Mouse (Mus musculus) hindbrain, embryonic 15.5 days (tissue): ENCODE results near the gene Itgb1bp2. TPM values are rescaled to one million over a fixed set of nuclear protein-coding genes. Genes with fewer than 3 reads are reported as not detected.

ENCODE experiments used
- ATAC-seq: fragments of 200-750 bp; cut with Nextera tagmentation; 2 replicates; pipeline ENCODE4 v1.8.0; 2017; ENCODE audit warnings: low read depth, moderate number of reproducible peaks, moderate TSS enrichment; ENCODE audit not compliant: low FRiP score
- H3K27ac ChIP-seq: fragments of 300-500 bp; sonication (generic); replicated peaks from 2 replicates; pipeline ENCODE4 v1.5.1; 2015; ENCODE audit warnings: mild to moderate bottlenecking, inconsistent platforms
- H3K27me3 ChIP-seq: fragments of 300-500 bp; sonication (generic); 2 replicates; pipeline ENCODE4 v1.6.1; 2015; ENCODE audit warnings: control low read depth, inconsistent platforms
- H3K36me3 ChIP-seq: fragments of 300-500 bp; sonication (generic); 2 replicates; pipeline ENCODE4 v1.6.1; 2015; ENCODE audit warnings: control low read depth, inconsistent platforms
- H3K4me1 ChIP-seq: fragments of 300-500 bp; sonication (generic); replicated peaks from 2 replicates; pipeline ENCODE4 v1.6.1; 2015; ENCODE audit warnings: control low read depth, inconsistent platforms
- H3K4me2 ChIP-seq: fragments of 300-500 bp; sonication (generic); 2 replicates; pipeline ENCODE4 v1.6.1; 2015; ENCODE audit warnings: moderate library complexity, mild to moderate bottlenecking, inconsistent platforms
- H3K4me3 ChIP-seq: fragments of 300-500 bp; sonication (generic); 2 replicates; pipeline ENCODE4 v1.5.1; 2015; ENCODE audit warnings: mild to moderate bottlenecking, inconsistent platforms
- H3K9ac ChIP-seq: fragments of 300-500 bp; sonication (generic); 2 replicates; pipeline ENCODE4 v1.6.1; 2015; ENCODE audit warnings: inconsistent platforms
- H3K9me3 ChIP-seq: fragments of 300-500 bp; sonication (generic); 2 replicates; pipeline ENCODE4 v1.6.1; 2016; ENCODE audit warnings: control low read depth, inconsistent platforms
- WGBS: fragments of 180-500 bp; shearing (Covaris S2); methylation state at CpG from one replicate; pipeline ENCODE4 v1.1.7; 2015; 5-methylcytosine and 5-hydroxymethylcytosine counted together
- polyA plus RNA-seq: library from polyadenylated mRNA; unstranded; fragments of >200 nt; fragmentation: Nextera tagmentation; extraction: Ambion mirVana; gene quantifications from 2 replicates; pipeline ENCODE4 v1.2.1, GENCODE M21; 2015

Gene Itgb1bp2
- polyA plus RNA-seq: 1.1 and 2.0 TPM in 2 replicates

DNA sequence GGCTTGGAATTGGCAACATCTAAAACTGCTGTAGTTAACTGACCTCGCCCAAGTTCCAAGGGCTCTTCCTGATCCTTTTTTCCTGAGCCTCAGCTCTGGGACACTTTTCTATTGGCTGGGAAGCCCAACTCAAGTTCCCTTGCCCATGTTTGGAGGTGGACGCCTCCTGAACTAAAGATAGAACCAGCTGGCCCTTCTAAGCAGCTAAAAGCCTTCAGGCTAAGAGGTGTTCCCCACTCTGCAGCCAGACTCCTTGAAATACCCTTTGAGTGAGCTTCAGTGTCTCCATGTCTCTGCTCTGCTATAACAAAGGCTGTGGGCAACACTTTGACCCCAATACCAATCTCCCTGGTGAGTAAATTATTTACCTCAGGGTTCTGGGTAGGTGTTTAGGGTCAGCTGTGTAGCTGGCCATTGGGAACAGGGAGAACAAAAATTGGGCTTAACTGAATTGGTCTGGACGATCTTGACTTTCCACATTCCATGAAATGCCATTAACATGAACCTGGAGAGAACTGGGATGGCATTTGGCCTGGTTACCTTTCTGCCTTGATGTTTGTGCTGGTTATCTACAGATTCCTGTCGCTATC, at the start of gene Itgb1bp2:
Gene Itgb1bp2, plus strand, starts transcription at position 203 of the 590 bp plus-strand sequence.
- Histone ChIP-seq H3K9ac (no peak within 1 kb of the TSS), H3K4me1 (no peaks in the 10 kb centered on the region), H3K4me2 (no peak within 1 kb of the TSS), H3K36me3 (peaks cover 49% of the 10 kb centered on the region), H3K27ac (no peak within 1 kb of the TSS), H3K27me3 (no peaks in the 10 kb centered on the region), H3K9me3 (no peaks in the 10 kb centered on the region), H3K4me3 (no peak within 1 kb of the TSS)
- ATAC-seq: no peak
- 80% methylated on average over 4 of the region's 4 CpGs for WGBS

DNA sequence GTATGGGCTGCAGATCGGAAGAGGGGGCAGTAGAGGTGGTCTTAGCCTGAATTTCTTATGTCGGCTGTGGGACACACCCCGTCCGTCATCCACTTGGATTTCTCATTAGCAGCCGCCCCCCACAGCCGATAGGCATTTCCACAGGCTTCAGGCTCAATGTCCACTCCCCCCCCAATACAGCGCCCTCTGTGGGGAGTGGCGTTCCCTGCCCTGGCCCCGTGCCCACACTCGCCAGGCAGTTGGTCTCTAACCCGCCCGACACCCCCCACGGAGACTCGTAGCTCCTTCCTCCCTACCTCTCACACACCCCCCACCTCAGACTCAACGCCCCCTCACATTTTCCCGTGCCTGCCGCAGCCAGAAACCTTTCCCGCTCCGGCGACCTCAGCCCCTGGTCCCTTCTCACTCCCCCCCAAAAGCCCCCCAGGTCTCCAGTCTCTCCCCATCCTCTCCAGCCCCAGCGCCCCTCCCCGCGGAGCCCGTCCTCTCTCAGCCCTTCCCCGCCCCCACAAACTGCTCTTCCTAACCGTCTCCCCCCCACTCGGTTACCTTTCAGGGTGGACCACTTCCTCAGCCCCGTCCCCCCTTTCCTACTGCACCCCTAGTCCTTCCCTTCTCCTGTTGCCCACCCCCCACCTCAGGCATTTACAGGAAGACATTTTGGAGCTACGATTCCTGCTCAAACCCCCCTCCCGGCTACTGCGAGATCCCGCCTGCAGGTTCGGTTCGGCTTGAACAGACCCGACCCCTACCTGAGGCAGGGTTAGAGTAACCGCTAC, 29.8 kb upstream of the Itgb1bp2 start:
- H3K27ac ChIP-seq: peak overlapping the region; percentile 89
- 20% methylated on average over 35 of the region's 36 CpGs for WGBS
- ATAC-seq: no peak; the same call in 1 of the 2 replicates

DNA sequence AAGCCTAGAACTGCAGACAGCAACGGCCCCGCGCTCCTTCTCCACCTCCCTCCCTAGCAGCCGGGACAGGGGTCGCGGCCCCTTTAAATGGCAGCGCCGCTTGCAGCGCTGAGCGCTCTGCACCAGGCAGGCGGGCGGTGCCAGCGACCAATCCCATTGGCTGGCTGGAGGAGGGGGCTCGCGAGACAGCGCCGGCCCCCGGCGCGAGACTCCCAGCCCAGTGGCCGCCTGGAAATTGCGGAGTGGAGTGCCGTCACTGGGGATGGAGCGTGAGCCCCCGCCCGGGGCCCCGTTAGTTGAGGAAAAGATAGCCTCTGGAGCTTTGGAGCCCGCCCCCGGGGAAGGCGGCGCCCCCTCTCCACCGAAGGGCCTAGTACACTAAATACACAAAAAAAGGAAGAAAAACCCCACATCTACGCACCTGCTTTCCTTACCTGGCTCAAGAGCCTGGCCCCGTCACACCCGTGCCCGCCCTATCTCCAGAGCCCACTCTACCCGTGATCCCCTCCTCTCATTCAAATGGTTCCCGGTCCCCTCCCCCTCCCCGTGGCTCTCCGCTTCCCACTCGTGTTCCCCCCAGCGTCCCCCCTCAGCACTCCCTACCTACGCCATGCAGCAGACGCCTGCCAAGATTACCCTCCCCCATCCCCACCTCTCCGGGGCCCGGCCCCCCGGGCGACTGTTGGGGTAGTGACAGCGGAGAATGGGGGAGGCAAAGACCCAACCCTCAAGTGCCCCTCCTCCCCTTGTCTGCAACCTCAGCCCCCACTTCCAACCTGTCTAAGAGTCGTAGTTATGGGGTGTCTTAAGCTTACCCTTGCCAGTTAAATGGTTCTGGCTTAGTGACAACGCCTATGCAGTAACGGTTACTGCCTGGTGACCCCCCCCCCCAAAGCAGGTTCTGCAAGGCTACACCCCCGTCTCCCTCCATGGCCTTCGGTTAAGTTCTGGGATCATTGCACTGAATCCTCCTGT, 28.9 kb upstream of the Itgb1bp2 start:
- H3K4me1 ChIP-seq: peaks cover 24% of the 10 kb centered on the region

More for the DNA sequence above, 29.8 kb upstream of the Itgb1bp2 start:
- Histone ChIP-seq H3K36me3 (no peaks in the 10 kb centered on the region), H3K9ac (peak overlapping the region; percentile 60), H3K4me3 (peak overlapping the region; percentile 60), H3K4me1 (peaks cover 24% of the 10 kb centered on the region), H3K9me3 (no peaks in the 10 kb centered on the region), H3K4me2 (peak overlapping the region; percentile 66), H3K27me3 (no peaks in the 10 kb centered on the region)

DNA sequence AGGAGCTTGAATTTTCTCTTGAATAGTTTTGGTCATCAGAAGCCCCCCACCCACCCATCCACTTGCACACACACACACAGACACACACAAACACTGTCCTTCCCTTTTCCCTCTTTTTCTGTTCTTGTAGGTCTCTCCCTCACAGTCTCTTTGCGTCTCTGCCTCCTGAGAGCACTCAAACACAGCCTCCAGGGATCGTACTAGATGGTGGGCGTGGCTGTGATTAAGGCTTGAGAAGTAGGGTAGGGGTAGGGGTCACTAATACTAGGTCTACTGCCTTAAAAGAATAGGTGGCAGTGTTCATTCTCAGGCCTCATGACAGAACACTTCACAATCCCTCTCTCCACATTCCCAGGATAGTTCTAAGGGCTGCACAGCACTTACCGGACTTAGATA, 28.2 kb upstream of the Itgb1bp2 start, which contains the start of gene Zmym3:
Gene Zmym3, minus strand, starts transcription at position 150 of the 396 bp plus-strand sequence.
- H3K4me1 ChIP-seq: peaks cover 24% of the 10 kb centered on the region
- H3K27ac ChIP-seq: peak within 1 kb of the TSS; percentile 89
- H3K36me3 ChIP-seq: no peaks in the 10 kb centered on the region
- H3K9me3 ChIP-seq: no peaks in the 10 kb centered on the region
- ATAC-seq: no peak
- peak within 1 kb of the TSS; percentile 51 for H3K9ac ChIP-seq
- peak within 1 kb of the TSS; percentile 66 for H3K4me2 ChIP-seq
- 26% methylated on average over 4 of the region's 4 CpGs for WGBS
- no peaks in the 10 kb centered on the region for H3K27me3 ChIP-seq
- peak within 1 kb of the TSS; percentile 60 for H3K4me3 ChIP-seq

More for the DNA sequence above, 28.9 kb upstream of the Itgb1bp2 start:
- Histone ChIP-seq H3K4me3 (peak overlapping the region; percentile 60), H3K9me3 (no peaks in the 10 kb centered on the region), H3K9ac (peak overlapping the region; percentile 60), H3K36me3 (no peaks in the 10 kb centered on the region), H3K4me2 (peak overlapping the region; percentile 66), H3K27ac (peak overlapping the region; percentile 89), H3K27me3 (no peaks in the 10 kb centered on the region)
- WGBS: 17% methylated on average over 48 of the region's 54 CpGs
- peak; percentile 95 for ATAC-seq

DNA sequence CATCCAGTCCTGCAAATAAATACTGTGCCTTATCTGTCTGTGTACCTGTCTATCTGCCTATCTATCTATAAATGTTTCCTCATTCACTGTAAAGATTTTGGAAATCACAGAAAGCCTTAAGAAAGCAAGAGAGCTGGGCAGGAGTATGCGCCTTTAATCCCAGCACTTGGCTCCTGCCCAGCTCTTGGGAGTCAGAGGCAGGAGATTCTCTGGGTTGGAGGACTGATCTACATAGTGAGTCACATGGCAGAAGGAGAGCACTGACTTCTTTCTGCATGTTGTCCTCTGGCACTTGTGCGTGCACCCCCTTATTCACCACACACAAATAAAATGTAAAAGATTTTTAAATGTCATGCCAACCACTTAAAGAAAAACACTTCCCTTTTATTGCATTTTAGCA, 25.4 kb upstream of the Itgb1bp2 start:
- no peak overlapping the region for H3K4me3 ChIP-seq
- no peaks in the 10 kb centered on the region for H3K36me3 ChIP-seq
- WGBS: 82% methylated on average over 2 of the region's 2 CpGs
- no peak overlapping the region for H3K27ac ChIP-seq
- no peak overlapping the region for H3K9ac ChIP-seq
- H3K9me3 ChIP-seq: no peaks in the 10 kb centered on the region
- ATAC-seq: no peak
- H3K27me3 ChIP-seq: no peaks in the 10 kb centered on the region
- no peak overlapping the region for H3K4me2 ChIP-seq
- peaks cover 8% of the 10 kb centered on the region for H3K4me1 ChIP-seq

DNA sequence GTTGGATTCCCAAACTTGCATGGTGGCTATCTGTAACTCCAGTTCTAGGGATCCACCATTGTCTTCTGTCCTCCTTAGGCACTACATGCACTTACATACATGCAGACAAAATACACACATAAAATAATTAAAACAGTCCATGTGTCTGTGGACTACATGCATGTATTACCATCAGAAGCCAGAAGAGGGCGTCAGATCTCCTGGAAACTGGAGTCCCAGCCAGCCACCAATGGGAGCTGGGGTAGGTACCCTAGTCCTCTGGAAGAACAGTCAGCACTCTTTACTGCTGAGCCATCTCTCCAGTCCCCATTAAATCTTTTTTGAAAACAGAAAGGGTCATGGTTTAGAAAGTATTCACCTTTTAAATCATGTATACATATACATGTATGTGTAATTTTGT, 21.1 kb upstream of the Itgb1bp2 start:
- Histone ChIP-seq H3K4me1 (peaks cover 12% of the 10 kb centered on the region), H3K36me3 (0 out of 2 replicates have a peak, but pooled peaks cover 4% of the 10 kb centered on the region), H3K27ac (no peak overlapping the region), H3K9ac (no peak overlapping the region), H3K9me3 (no peaks in the 10 kb centered on the region), H3K27me3 (no peaks in the 10 kb centered on the region), H3K4me2 (no peak overlapping the region), H3K4me3 (no peak overlapping the region)
- ATAC-seq: no peak
- 6% methylated on average over 1 of the region's 1 CpGs for WGBS

DNA sequence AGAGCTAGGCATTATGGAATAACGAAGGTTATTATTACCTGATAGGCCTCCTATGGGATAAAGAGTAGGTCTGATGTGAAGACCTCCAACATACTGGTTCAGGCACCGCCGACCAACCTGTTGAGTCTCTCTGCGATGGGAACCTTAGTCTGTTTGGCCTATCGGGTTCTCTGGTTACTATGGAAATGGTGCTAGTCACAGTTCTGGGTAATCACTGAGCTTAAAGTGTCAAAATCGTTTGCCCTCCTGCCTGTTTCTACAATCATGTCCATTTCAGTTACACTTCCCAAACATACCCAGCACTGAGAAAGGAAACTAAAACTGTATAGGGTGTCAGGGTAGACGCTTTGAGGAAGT, 20.1 kb upstream of the Itgb1bp2 start:
- ATAC-seq: no peak
- H3K27ac ChIP-seq: peak overlapping the region; percentile 93
- H3K36me3 ChIP-seq: 0 out of 2 replicates have a peak, but pooled peaks cover 4% of the 10 kb centered on the region
- H3K9ac ChIP-seq: no peak overlapping the region
- WGBS: 26% methylated on average over 7 of the region's 7 CpGs
- H3K9me3 ChIP-seq: no peaks in the 10 kb centered on the region
- peak overlapping the region; percentile 52 for H3K4me2 ChIP-seq
- H3K4me3 ChIP-seq: peak overlapping the region; percentile 35
- H3K27me3 ChIP-seq: no peaks in the 10 kb centered on the region
- H3K4me1 ChIP-seq: peaks cover 12% of the 10 kb centered on the region

DNA sequence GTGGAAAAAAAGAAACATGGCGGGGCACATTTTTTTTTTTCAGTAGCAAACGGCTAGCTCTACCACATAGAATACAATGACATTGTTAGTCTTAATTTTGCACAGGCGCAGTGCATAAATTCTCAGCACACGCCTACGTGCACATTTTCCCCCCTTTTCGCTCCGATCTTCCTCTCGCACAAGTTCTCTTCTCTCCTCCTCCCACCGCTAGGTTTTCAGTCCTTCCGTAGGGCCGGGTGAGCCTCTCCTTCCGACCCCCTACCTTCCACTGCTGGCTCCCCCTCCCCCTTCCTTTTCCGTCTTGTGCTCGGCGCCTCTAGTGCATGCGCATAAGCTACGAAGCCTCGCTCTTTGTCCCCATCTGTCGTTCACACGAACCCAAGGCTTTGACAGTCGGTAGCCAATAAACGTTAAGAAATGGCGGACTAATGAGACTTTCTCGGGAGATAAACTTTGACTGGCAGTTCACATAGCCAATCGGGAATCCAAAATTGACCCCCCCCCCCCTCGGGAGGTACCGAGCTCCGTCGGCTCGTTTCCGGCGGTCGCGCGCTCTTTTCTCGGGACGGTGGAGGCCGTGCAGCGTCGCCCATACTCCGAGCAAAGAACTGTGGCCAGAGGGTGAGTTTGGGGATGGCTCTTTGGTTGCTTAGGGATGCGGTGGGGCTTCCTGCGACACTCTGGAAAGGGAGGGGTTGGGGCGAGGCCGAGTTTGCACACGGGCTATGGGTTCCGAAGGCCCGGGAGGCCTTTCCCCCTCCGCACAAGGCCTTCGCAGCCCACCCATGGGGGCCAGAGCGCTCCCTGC, 19.5 kb upstream of the Itgb1bp2 start, which contains the start of gene Nono:
Gene Nono, plus strand, starts transcription at position 177 of the 808 bp plus-strand sequence.
- peak; percentile 97 for ATAC-seq
- H3K9me3 ChIP-seq: no peaks in the 10 kb centered on the region
- H3K4me2 ChIP-seq: peak within 1 kb of the TSS; percentile 56
- 0 out of 2 replicates have a peak, but pooled peaks cover 4% of the 10 kb centered on the region for H3K36me3 ChIP-seq
- H3K4me3 ChIP-seq: peak within 1 kb of the TSS; percentile 67
- peak within 1 kb of the TSS; percentile 93 for H3K27ac ChIP-seq
- H3K9ac ChIP-seq: peak within 1 kb of the TSS; percentile 72
- peaks cover 12% of the 10 kb centered on the region for H3K4me1 ChIP-seq
- H3K27me3 ChIP-seq: no peaks in the 10 kb centered on the region
- WGBS: 26% methylated on average over 50 of the region's 51 CpGs

DNA sequence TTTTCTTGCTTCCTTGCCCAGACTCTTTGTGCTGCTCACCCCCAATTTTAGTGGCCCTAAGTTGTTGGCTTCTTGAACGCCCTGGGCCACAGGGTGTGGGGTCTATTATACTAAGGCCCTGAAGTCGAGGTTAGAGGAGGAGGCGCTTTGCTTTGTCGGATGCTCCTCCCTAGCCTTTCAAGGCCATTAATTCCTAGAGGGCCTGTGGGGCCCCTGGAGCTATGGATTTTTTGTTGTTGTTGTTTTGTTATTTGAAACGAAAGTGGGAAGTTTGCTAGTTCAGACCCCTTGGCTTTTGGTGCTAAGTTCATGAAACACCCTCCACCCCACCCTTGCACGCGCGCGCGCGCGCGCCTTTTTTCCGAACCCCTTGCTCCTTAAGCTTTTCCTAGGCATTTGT, 18.9 kb upstream of the Itgb1bp2 start:
- peak overlapping the region; percentile 56 for H3K4me2 ChIP-seq
- no peaks in the 10 kb centered on the region for H3K9me3 ChIP-seq
- ATAC-seq: no peak; the same call in 1 of the 2 replicates
- WGBS: 15% methylated on average over 14 of the region's 14 CpGs
- H3K4me1 ChIP-seq: peaks cover 12% of the 10 kb centered on the region
- H3K36me3 ChIP-seq: 0 out of 2 replicates have a peak, but pooled peaks cover 4% of the 10 kb centered on the region
- H3K4me3 ChIP-seq: peak overlapping the region; percentile 67
- H3K27ac ChIP-seq: peak overlapping the region; percentile 93
- H3K27me3 ChIP-seq: no peaks in the 10 kb centered on the region
- H3K9ac ChIP-seq: peak overlapping the region; percentile 72

DNA sequence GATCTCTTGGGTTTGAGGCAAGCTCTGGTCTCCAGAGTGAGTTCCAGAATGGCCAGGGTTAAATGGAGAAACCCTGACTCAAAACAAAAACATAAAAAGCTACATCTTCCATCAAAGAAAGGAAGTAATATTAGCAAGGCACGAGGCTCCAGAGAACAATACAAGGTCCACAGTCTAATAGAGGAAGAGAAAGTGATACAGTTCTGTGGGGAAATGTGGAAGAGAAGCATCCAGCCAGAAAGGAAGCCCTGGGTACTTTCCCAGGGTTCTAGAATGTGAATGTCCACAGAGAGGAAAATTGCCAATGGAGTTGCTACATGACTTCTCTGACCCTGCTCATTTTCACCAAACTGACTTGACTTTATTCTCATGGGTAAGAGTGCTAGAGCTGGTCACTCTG, 2.3 kb downstream of the Itgb1bp2 start:
- H3K27me3 ChIP-seq: no peaks in the 10 kb centered on the region
- no peak for ATAC-seq
- H3K9me3 ChIP-seq: no peaks in the 10 kb centered on the region
- no peak overlapping the region for H3K4me2 ChIP-seq
- no peak overlapping the region for H3K27ac ChIP-seq
- H3K36me3 ChIP-seq: peaks cover 28% of the 10 kb centered on the region
- no peak overlapping the region for H3K9ac ChIP-seq
- H3K4me3 ChIP-seq: no peak overlapping the region
- no peaks in the 10 kb centered on the region for H3K4me1 ChIP-seq
- WGBS: 72% methylated on average over 1 of the region's 1 CpGs

DNA sequence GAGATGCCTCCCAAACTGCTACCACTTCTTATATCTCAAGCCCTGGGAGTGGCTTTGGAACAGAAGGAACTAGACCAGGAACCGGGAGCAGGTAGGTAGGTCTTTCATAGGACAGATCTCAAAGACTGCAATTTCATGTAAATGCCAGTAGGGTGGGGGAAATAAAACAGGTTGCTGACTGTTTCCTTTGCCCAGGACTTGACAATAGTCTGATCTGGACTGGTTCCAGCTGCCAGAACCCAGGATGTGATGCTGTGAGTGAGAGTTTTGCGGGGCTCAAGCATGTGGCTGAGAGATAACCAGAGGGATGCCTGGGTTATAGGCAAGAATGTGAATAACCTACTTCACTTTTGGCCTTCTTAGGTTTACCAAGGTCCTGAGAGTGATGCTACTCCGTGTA, 2.7 kb downstream of the Itgb1bp2 start:
- Histone ChIP-seq H3K9me3 (no peaks in the 10 kb centered on the region), H3K27ac (no peak overlapping the region), H3K9ac (no peak overlapping the region), H3K4me1 (no peaks in the 10 kb centered on the region), H3K4me2 (no peak overlapping the region), H3K36me3 (peaks cover 24% of the 10 kb centered on the region), H3K4me3 (no peak overlapping the region), H3K27me3 (no peaks in the 10 kb centered on the region)
- WGBS: 86% methylated on average over 3 of the region's 3 CpGs
- no peak for ATAC-seq
